8 mouse cellular contexts compared by ENCODE assay signal in the genomic region with DNA sequence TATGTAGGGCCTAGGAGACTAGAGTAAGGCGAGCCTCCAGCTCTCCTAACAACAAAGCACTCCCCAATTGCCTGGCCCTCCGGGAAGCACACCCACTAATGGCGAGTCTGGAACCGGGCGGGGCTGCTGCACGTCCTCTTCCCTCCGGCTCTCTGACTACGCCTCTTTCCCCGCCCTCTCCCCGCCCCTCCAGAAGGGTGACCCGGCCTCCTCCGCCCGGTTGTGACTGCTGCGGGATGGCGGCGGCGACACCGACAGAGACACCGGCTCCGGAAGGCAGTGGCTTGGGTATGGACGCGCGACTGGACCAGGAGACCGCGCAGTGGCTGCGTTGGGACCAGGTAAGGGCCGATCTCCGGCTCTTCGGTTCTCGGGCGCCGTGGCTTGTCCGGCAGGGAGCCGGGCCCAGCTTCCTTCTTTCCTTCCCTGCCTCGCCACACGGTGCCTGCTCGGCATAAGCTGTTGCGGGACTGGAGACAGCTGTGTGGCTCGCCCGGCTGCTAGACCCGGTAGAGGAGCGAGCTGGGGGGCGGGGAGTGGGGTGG. TPM values are rescaled to one million over a fixed set of nuclear protein-coding genes. Genes with fewer than 3 reads are reported as not detected.
A peak's percentile ranks its signal among the peaks of the same experiment; 100 is the strongest.
DNase-seq lines count a peak whose midpoint lies in the region; ATAC-seq and TF ChIP-seq lines count a peak whose summit lies in the region.

A gene (plus strand): TSS at position 203 of the 545 bp plus-strand sequence.

- peak within 1 kb of the TSS; percentile 66 for H3K9ac ChIP-seq in ES-Bruce4 (ENCODE audit: low read depth, poor library complexity, severe bottlenecking)
- H3K9ac ChIP-seq in forebrain, embryonic 12.5 days = peak within 1 kb of the TSS; percentile 70
- peak within 1 kb of the TSS; percentile 76 for H3K9ac ChIP-seq in heart, postnatal 0 days (replicated peaks; ENCODE audit: low read depth, low read length)
- peak within 1 kb of the TSS; percentile 82 for H3K9ac ChIP-seq in liver, embryonic 15.5 days
- H3K9ac ChIP-seq in neural tube, embryonic 11.5 days (ENCODE audit: low read length) = peak within 1 kb of the TSS; percentile 81
- peak within 1 kb of the TSS; percentile 88 for H3K9ac ChIP-seq in stomach, embryonic 16.5 days (ENCODE audit: low read length)

- peak; percentile 53; the same call in 1 of the 2 replicates for TF ChIP-seq EP300 in ES-Bruce4 (IDR thresholded peaks at IDR 0.05; ENCODE audit: insufficient read depth, low read depth, low read length)
- no peak for TF ChIP-seq EP300 in heart, postnatal 0 days (IDR thresholded peaks at IDR 0.05; ENCODE audit: low read depth)

- no peaks in the 10 kb centered on the region for H3K9me3 ChIP-seq in ES-Bruce4 (replicated peaks; ENCODE audit: control insufficient read depth, insufficient read depth, low read length, poor library complexity, severe bottlenecking)
- no peaks in the 10 kb centered on the region for H3K9me3 ChIP-seq in forebrain, embryonic 12.5 days
- H3K9me3 ChIP-seq in heart, postnatal 0 days (replicated peaks; ENCODE audit: control insufficient read depth, low read length) = no peaks in the 10 kb centered on the region
- H3K9me3 ChIP-seq in liver, embryonic 15.5 days (replicated peaks) = no peaks in the 10 kb centered on the region
- H3K9me3 ChIP-seq in neural tube, embryonic 11.5 days (ENCODE audit: control insufficient read depth, low read length) = no peaks in the 10 kb centered on the region
- H3K9me3 ChIP-seq in stomach, embryonic 16.5 days (replicated peaks; ENCODE audit: control insufficient read depth, low read length) = no peaks in the 10 kb centered on the region

- peak; percentile 88 for DNase-seq in c-Kit-positive CD71-positive TER-119-positive erythroid progenitor cells, embryonic 14.5 days (ENCODE audit: low spot score)
- peak; percentile 89 for DNase-seq in heart, postnatal 0 days (ENCODE audit: low spot score)
- DNase-seq in kidney, postnatal 4 days = peak; percentile 91 to 94
- peak; percentile 90 for DNase-seq in neural tube, embryonic 11.5 days (ENCODE audit: low spot score)

- H3K27ac ChIP-seq in ES-Bruce4 (ENCODE audit: insufficient read depth, low read length) = no peak within 1 kb of the TSS
- peak within 1 kb of the TSS; percentile 54 for H3K27ac ChIP-seq in forebrain, embryonic 12.5 days
- peak within 1 kb of the TSS; percentile 82 for H3K27ac ChIP-seq in heart, postnatal 0 days (ENCODE audit: low read depth)
- H3K27ac ChIP-seq in liver, embryonic 15.5 days (replicated peaks) = peak within 1 kb of the TSS; percentile 70
- H3K27ac ChIP-seq in neural tube, embryonic 11.5 days (ENCODE audit: low read depth, low read length) = no peak within 1 kb of the TSS
- H3K27ac ChIP-seq in stomach, embryonic 16.5 days (ENCODE audit: low read length) = peak within 1 kb of the TSS; percentile 80

- peak within 1 kb of the TSS; percentile 83 for H3K4me2 ChIP-seq in forebrain, embryonic 12.5 days
- H3K4me2 ChIP-seq in heart, postnatal 0 days (ENCODE audit: low read depth, low read length) = peak within 1 kb of the TSS; percentile 90
- peak within 1 kb of the TSS; percentile 97 for H3K4me2 ChIP-seq in liver, embryonic 15.5 days
- H3K4me2 ChIP-seq in neural tube, embryonic 11.5 days (ENCODE audit: low read depth) = peak within 1 kb of the TSS; percentile 67
- peak within 1 kb of the TSS; percentile 73 for H3K4me2 ChIP-seq in stomach, embryonic 16.5 days (ENCODE audit: low read depth, low read length)

- H3K36me3 ChIP-seq in ES-Bruce4 (ENCODE audit: control insufficient read depth, insufficient read depth, low read length, poor library complexity, severe bottlenecking) = no peaks in the 10 kb centered on the region; the same call in 1 of the 2 replicates
- no peaks in the 10 kb centered on the region for H3K36me3 ChIP-seq in forebrain, embryonic 12.5 days (replicated peaks)
- 0 out of 2 replicates have a peak, but pooled peaks cover 5% of the 10 kb centered on the region for H3K36me3 ChIP-seq in heart, postnatal 0 days (replicated peaks; ENCODE audit: control insufficient read depth, insufficient read depth, low read length)
- H3K36me3 ChIP-seq in liver, embryonic 15.5 days (replicated peaks) = 0 out of 2 replicates have a peak, but pooled peaks cover under 1% of the 10 kb centered on the region
- H3K36me3 ChIP-seq in neural tube, embryonic 11.5 days (ENCODE audit: control insufficient read depth, insufficient read depth, low read length) = no peaks in the 10 kb centered on the region
- H3K36me3 ChIP-seq in stomach, embryonic 16.5 days (ENCODE audit: control insufficient read depth, insufficient read depth, low read length) = no peaks in the 10 kb centered on the region; the same call in 1 of the 2 replicates

- peak; percentile 44 for TF ChIP-seq POLR2A in ES-Bruce4 (IDR thresholded peaks at IDR 0.05; ENCODE audit: insufficient read depth, low read length)

- TF ChIP-seq CTCF in ES-Bruce4 (IDR thresholded peaks at IDR 0.05; ENCODE audit: low read depth, low read length) = no peak
- no peak for TF ChIP-seq CTCF in heart, postnatal 0 days (IDR thresholded peaks at IDR 0.05; ENCODE audit: low read depth)

- WGBS in forebrain, embryonic 12.5 days = under 1% methylated on average over 43 of the region's 43 CpGs
- WGBS in heart, postnatal 0 days = under 1% methylated on average over 43 of the region's 43 CpGs
- under 1% methylated on average over 41 of the region's 43 CpGs for WGBS in liver, embryonic 15.5 days (ENCODE audit: insufficient replicate concordance)
- WGBS in neural tube, embryonic 11.5 days = under 1% methylated on average over 41 of the region's 43 CpGs
- under 1% methylated on average over 43 of the region's 43 CpGs for WGBS in stomach, embryonic 16.5 days

- peak; percentile 98 for ATAC-seq in forebrain, embryonic 12.5 days (ENCODE audit: low FRiP score)
- peak; percentile 97 for ATAC-seq in heart, postnatal 0 days (ENCODE audit: insufficient read depth, low read depth)
- ATAC-seq in liver, embryonic 15.5 days (ENCODE audit: insufficient read depth) = peak; percentile 95
- peak; percentile 94 for ATAC-seq in neural tube, embryonic 11.5 days (ENCODE audit: insufficient read depth, low FRiP score, low TSS enrichment)
- ATAC-seq in stomach, embryonic 16.5 days (ENCODE audit: insufficient read depth, low FRiP score) = peak; percentile 95

- H3K4me1 ChIP-seq in ES-Bruce4 (ENCODE audit: control insufficient read depth, insufficient read depth, low read length) = peaks cover 4% of the 10 kb centered on the region
- peaks cover 11% of the 10 kb centered on the region for H3K4me1 ChIP-seq in forebrain, embryonic 12.5 days
- peaks cover 4% of the 10 kb centered on the region; the same call in 1 of the 2 replicates for H3K4me1 ChIP-seq in heart, postnatal 0 days (ENCODE audit: control insufficient read depth, insufficient read depth)
- H3K4me1 ChIP-seq in liver, embryonic 15.5 days (replicated peaks) = peaks cover 40% of the 10 kb centered on the region
- peaks cover 4% of the 10 kb centered on the region; the same call in 1 of the 2 replicates for H3K4me1 ChIP-seq in neural tube, embryonic 11.5 days (ENCODE audit: control insufficient read depth, insufficient read depth, low read length)
- H3K4me1 ChIP-seq in stomach, embryonic 16.5 days (ENCODE audit: control insufficient read depth, insufficient read depth, low read length) = peaks cover 21% of the 10 kb centered on the region

- no peaks in the 10 kb centered on the region for H3K27me3 ChIP-seq in ES-Bruce4 (ENCODE audit: control insufficient read depth, insufficient read depth, low read length, poor library complexity, severe bottlenecking)
- H3K27me3 ChIP-seq in forebrain, embryonic 12.5 days = no peaks in the 10 kb centered on the region
- H3K27me3 ChIP-seq in heart, postnatal 0 days (ENCODE audit: control insufficient read depth, insufficient read depth, low read length) = no peaks in the 10 kb centered on the region
- H3K27me3 ChIP-seq in liver, embryonic 15.5 days = no peaks in the 10 kb centered on the region
- no peaks in the 10 kb centered on the region for H3K27me3 ChIP-seq in neural tube, embryonic 11.5 days (ENCODE audit: control insufficient read depth, insufficient read depth, low read length)
- no peaks in the 10 kb centered on the region for H3K27me3 ChIP-seq in stomach, embryonic 16.5 days (ENCODE audit: control insufficient read depth, insufficient read depth, low read length)

- H3K4me3 ChIP-seq in ES-Bruce4 (ENCODE audit: low read depth, low read length) = peak within 1 kb of the TSS; percentile 68
- peak within 1 kb of the TSS; percentile 62 for H3K4me3 ChIP-seq in forebrain, embryonic 12.5 days (replicated peaks)
- peak within 1 kb of the TSS; percentile 82 for H3K4me3 ChIP-seq in heart, postnatal 0 days (ENCODE audit: low read depth, low read length)
- H3K4me3 ChIP-seq in liver, embryonic 15.5 days (replicated peaks) = peak within 1 kb of the TSS; percentile 81
- H3K4me3 ChIP-seq in neural tube, embryonic 11.5 days (ENCODE audit: low read depth, low read length) = peak within 1 kb of the TSS; percentile 57
- H3K4me3 ChIP-seq in stomach, embryonic 16.5 days (replicated peaks; ENCODE audit: low read length) = peak within 1 kb of the TSS; percentile 84

RNA-seq across cellular contexts. Expression of the gene that starts here (rescaled TPM):
- polyA plus RNA-seq in ES-Bruce4 (2011; ENCODE audit: insufficient read depth, insufficient read length, low read depth, missing spikeins) = 40.9 and 45.7 TPM in 2 replicates
- 30.7 and 31.5 TPM in 2 replicates for polyA plus RNA-seq in forebrain, embryonic 12.5 days (2016; fragmentation: Nextera tagmentation; extraction: Ambion mirVana)
- total RNA-seq in heart, postnatal 0 days (2014; rRNA removed; ENCODE audit: low replicate concordance) = 5.8 and 6.5 TPM in 2 replicates
- polyA plus RNA-seq in heart, postnatal 0 days (2015; fragmentation: Nextera tagmentation; extraction: Ambion mirVana) = 9.6 and 10.4 TPM in 2 replicates
- polyA plus RNA-seq in liver, embryonic 15.5 days (2015; fragmentation: Nextera tagmentation; extraction: Ambion mirVana) = 15.1 and 16.8 TPM in 2 replicates
- polyA plus RNA-seq in neural tube, embryonic 11.5 days (2014; fragmentation: Nextera tagmentation; extraction: Ambion mirVana) = 30.0 and 30.9 TPM in 2 replicates
- polyA plus RNA-seq in stomach, embryonic 16.5 days (2015; fragmentation: Nextera tagmentation; extraction: Ambion mirVana) = 39.0 and 39.9 TPM in 2 replicates

Comparison
In these comparisons a context has a peak if more than half of its experiments do, and no peak if none do; other contexts are left out.
1. H3K27ac ChIP-seq: peak in forebrain, embryonic 12.5 days (single experiment), heart, postnatal 0 days (single experiment), liver, embryonic 15.5 days (single experiment) and stomach, embryonic 16.5 days (single experiment); none in ES-Bruce4 (single experiment) and neural tube, embryonic 11.5 days (single experiment).
2. Peak in every context shown above with its lines, with median percentiles within 50 percentile points of each other: H3K4me3 ChIP-seq, H3K9ac ChIP-seq, DNase-seq, ATAC-seq and H3K4me2 ChIP-seq.